Mouse (Mus musculus) embryo, embryonic 10.5 days (tissue): ENCODE results near the gene Moap1.

Source experiments
- DNase-seq: peaks from one replicate; pipeline ENCODE4 v3.0.0-alpha.2; 2015; ENCODE audit warnings: low spot score

Gene Moap1

DNA sequence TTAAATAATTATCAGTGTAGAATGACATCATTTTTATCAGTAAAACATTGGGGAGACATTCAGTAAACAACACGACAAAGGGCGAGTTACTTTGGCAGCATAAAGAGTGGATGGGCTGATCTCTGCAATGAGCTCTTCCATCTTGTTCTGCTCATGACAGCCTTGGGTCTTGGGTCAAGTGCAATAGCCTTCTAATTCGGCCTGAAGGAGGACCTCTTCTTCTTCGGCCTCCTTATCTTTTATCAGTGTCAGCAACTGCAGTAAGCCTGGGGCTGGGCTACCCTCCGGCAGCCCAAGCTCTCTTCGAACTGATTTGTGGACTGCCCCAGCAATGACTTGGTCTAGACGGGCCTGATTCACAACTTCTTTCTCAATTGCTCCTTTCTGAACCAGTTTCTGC is 1.4 kb downstream of the Moap1 start:
- DNase-seq: no peak

DNA sequence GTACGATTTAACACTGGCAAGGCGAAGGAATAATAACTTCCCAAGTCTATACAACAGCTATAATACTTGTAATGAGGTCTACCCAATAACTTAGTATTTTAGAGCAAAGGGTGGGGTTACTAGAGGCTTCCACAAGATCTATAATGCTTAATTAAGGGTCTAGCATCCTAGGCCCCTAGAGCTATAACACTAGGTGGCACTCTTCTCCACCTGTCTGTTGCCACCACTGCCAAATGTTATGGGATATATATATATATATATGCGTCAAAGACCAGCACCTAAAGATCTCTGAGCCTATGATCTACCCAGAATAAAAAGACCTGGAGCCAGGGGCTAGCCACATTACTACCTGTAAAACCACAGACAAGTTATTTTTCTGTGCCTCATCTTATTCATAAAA is 3.2 kb downstream of the Moap1 start:
- peak; percentile 44 for DNase-seq

DNA sequence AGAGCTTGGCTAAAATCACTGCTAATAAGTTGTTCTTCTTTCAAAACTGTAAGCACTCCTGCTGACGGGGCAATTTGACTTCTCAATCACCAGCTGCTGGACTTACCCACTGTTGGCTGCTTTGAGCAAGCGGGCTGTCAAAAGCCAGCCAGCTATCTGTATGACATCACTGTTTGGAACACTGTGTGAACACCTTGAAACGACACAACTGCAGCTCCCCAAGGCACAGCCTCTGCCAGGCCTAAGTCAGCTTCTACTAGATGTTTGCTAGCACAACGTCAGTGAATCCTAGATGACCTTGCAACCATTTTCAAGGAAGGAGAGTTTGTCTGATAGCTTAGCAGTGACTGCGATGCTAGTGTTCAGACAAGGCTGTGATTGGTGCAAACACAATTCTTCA is 4.4 kb downstream of the Moap1 start:
- DNase-seq: no peak

DNA sequence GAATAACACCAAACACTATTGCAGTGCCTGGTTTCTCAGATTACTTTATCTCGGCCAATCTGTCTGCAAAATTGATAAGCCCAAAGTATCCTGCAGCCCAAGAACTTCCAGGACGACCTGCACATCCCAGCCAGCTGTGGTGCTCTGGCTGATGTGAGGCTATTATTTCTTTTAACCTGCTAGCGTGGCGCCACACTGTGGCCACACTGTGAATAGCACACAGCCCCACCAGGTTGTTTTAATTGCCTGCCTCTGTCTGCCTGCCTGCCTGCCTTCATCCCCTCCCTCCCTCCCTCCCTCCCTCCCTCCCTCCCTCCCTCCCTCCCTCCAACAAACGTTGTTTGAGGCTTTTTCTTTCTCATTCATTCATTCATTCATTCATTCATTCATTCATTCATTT is 10.1 kb downstream of the Moap1 start:
- DNase-seq: peak; percentile 82

DNA sequence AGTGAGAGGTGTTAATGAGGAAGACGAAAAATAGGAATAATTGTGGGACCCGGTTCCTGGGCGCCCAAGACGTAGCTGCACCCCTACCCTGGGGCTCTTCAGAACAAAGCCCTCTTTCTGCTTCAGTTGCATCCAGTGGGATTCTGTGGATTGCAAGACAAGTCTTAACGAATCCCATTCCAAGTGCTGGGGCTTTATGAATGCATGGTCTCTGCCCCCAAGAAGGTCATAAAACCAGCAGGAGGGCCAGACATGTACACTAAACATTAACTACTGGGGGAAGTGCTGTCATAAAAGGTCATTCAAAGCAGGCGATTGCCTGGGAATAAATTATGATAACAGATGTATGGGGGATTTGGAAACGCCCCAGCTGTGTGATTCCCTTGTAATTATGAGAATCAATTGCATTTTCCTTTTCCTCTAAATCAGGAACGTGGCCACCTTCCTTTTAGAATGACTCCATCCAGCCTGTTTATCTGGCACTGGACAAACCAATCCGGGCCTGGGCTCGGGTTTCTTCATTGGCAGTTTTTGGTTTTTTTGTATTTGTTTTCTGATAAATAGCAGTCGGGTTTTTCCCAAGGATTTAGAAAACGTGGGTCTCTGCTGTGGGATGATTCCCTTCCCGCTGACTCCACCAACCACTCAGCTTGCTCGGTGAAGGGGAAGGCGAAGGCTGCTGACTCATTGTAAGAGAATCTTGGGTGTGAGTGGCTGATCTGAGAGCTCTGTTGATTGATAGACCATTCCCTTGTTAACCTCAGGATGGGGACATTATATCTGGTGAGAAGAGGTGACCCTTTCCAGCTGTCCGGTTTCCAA is 12.5 kb downstream of the Moap1 start:
- peak; percentile 69 for DNase-seq

DNA sequence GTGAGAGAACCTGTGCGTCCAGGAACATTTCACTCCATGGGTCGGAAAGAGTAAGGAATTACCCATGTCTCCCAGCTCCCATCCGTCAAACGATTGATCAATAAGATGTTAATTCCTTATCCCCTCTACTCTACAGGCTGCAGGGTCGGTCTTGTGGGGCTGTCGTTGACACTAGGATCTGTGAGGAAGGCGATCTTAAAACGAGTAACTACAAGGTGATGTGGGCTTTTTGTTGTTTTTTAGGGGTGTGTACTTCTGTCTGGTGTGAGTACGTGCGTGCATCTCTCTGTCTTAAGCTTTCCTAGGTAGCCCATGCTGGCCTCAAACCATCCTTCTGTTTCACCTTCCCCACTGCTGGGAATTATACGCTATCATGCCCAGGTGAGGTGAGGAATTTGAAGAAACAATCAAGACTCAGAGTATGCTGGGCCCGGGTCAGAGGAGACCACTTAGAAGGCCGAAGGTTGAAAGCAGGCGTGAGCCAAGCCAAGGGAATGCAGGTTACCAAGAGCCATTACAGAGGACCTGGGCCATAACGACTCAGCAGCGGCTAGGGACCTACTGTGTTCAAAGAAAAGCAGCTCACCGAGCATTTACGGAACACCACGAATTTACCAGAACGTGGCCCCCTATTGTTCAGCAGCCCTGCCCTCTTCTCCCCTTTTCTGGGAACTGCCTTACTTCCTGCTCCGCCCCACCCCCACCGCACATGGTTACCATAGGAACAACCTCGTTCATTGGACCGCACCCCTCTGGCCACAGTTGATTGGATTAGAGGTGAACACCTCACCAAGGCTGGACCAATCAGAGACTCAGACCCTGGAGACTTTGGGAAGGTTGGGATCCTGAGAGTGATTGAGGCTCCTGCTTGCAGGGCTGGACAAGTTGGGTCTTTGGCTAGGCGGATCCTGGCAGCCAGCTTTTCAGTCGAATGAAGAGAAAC is 13.3 kb downstream of the Moap1 start:
- peak; percentile 98 for DNase-seq

DNA sequence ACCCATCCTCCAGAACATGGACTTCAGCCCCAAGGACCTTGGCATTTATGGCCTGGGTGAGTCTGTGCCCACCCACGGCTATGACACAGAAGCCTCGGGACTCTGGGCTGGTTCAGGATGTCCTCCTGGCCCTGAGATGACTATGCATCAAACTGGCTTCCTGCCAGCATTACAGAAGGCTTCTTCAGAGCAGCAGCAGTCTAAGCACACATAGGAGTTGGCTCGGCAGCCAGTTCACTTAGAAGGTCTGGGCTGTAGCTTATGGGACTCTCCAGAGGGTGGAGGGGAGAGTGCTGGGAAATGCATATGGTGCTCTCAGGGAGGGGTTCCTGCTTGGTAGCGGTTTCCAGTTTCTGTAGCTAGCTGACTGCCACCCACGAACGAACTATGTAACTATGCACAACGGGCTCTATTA is 17.7 kb downstream of the Moap1 start:
- no peak for DNase-seq

DNA sequence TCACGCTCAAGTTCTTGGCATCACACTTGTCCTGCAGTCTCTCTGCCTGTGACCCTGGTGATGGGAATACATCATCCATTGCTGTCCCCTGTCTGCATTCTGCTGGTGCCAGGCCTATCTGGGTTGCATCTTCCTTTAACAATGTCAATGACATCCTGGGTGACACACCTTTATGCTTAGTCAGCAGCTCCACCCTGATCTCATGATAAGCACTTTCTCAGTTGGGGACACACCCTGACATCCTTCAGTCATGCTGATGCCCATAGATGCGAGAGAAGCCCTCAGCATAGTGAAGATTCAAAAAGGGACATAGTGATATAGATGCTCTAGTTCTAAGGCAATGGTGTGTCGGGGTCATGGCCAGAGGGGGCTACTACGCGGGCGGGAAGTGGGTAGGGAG is 18.3 kb downstream of the Moap1 start:
- DNase-seq: no peak

DNA sequence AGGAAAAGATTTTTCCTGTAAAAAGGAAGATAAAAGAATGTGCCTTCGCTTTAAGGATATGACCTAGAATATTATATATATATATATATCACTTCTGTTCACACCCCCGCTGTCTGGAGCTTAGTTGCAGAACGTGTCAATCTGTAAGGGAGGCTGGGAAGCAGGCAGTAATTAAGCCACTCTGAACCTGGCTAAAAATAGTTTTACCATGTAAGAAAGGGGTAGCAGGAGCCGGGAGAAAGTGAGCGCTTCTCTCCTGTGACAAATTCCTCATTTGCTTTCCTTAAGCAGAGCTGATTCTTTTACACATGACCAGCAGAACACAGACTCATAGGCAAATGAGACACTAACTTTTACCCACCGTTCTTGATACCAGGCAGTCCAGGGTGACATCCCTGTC is 19.6 kb downstream of the Moap1 start:
- DNase-seq: no peak

DNA sequence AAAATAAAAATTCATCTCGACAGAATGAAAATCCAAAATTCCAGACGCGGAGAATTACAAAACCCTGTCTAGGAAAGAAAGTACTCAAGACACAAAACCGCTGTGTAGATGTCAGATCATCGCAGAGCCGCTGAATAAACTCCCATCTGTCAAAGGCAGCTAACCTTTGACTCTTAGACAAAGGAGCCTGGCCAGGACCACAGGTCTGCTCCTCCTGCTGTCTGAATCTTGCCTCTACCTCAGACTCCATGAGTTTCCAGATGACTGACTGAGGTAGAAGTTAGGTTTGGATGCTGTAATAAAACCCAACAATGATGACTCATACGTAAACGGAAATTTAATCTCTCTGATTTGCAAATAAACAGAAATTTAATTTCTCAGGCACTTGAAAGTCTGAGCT is 20.5 kb downstream of the Moap1 start:
- peak; percentile 49 for DNase-seq

DNA sequence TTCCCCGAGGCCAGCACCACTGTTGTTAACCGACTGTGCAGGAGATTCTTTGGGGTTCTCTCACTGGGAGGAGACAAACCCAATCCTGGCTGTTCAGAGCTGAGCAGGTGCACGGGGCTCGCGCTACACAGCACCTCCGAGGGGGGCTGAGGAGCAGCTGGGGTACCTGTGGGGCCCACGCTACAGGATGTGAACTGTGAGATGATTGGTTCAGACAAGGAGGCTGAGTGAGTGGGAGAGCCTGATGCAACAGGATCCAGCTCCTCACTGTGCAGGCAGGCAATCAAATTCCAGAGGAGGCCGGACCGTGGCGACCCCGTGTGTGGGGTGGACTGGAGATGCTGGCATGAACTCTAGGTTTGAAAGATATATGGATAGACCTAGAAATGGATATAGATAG is 21.0 kb downstream of the Moap1 start:
- no peak for DNase-seq

DNA sequence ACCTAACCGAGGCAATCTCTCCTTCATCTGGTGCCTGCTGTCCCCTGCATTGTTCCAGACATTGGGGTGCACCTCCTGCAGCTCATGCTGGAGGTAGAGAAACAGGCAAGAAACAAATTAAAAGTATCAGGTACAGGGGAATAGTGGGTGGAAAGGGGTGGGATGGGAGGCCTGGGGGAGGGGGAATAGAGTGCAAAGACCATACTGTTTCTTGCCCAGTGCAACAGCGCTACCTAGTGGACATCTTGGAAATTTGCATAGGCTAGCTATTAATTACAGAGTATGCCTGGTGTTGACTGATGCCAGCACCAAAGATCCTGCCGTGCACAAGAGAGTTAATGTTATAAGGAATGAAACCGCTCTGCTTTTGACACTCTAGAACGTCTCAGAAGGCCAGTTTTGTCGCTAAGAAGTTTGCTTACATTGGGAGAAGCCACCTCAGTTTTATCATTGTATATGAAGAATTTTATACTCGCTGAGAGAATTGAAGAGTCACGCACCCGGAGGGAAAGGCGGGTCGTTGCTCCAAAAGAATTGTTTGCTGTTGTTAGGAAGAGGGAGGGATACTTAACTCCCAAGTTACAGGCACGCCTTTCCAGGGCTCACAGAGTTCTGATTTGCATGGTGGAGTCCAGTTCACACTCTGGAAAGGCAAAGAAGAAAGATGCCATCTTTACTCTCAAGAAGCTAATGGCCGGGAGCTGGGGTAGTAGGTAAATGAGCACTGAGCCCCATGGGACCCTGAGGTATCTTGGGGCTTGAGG is 23.7 kb downstream of the Moap1 start:
- DNase-seq: peak; percentile 85

DNA sequence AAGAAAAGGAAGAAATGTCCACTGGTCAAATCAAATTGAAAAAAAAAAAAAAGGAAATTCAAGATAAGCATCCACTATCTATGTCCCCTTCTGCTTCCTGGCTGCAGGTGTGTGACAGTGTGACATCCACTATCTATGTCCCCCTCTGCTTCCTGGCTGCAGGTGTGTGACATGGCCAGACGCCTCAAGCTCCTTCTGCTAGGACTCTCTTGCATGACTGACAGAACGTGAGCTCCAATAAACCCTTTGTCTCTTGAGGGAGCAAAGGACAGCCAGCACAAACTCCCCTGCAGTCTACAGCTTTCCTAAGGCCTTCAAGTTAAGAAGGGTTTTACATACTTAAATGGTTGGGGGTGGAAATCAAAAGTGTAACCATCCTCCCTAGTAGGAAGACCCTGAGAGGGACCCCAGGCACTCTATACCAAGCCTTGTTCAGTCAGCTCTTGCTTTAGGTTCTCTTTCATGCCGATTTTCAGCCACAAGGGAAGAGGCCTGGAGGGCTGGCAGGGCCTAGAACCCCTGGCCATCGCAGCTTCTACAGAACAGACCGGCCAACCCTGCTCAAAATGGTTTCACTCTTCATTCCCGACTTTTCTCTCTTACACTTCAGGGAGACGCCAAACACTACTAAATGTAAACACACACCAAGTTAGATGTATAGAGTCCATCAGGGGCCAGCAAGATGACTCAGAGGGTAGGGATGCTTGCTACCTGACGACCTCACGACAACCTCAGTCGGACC is 28.6 kb downstream of the Moap1 start:
- DNase-seq: no peak

DNA sequence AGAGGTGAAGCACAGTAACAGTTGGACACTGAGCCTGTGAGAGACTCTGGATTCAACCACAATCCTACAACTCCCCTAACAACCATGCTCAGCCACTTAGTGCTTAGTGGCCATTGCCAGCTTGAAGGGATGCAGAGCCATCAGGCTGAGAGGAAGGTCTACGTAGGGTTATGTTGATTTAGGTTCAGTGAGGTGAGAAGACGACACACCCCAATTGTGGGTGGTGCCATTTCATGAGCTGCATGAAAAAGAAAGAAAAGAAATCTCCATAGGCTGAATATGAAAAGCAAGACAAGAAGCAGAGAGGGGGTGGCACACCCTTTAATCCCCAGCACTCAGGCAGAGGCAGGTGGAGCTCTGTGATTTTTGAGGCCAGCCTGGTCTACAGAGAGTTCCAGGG is 29.3 kb downstream of the Moap1 start:
- DNase-seq: no peak

DNA sequence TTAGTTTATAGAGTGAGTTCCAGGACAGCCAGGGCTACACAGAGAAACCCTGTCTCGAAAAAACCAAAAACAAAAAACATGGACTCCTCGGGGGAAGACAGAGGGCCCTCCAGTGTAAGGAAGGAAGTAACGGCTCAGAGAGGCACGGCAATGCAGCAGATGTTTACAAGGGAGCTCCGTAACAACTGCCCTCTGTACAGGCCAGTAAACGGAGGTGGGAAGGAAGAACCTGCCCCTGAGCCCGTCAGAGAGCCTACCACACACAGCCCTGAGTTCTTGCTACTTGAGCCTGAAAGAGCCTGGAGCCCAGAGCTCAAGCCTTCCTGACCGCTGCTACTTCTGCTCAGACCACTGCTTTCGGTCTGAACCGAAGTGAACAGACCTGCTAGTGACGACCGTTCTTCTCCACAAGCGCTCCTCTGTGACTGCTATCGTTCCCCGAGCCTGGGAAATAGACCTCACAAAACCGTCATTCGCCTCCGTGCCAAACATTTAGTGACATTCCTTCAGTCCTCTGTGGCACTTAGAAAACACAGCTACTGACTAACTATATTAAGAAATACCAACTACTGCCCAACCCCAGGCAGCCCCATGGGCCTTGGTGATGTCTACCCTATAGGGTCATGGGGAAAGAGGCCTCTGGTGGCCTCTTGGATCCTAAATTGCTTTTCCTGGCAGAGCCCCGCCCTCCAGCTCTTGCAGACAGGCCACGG is 30.2 kb downstream of the Moap1 start:
- DNase-seq: no peak

DNA sequence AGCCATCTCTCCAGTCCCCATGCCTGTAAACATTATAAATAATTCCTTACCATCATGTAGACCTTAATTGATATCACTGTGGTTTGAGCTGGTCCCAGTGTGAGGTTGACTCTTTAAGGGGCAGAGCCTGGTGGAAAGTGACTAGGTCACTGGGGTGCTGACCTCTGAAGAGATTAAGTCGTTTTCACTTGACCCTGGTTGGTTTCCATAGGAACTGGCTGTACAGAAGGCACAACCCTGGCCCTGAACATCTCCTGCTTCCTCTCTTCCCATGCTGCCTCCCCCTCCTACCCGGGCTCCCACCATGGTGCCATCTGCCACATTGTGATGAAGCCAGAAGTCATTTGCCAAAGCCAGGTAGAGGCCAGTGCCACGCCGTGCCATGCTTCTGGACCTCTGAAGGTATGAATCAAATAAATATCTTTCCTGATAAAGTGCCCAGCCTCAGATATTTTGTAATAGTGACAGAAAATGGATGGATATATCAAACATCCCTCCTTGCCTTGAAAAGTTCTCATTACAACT is 32.5 kb downstream of the Moap1 start:
- peak; percentile 40 for DNase-seq

DNA sequence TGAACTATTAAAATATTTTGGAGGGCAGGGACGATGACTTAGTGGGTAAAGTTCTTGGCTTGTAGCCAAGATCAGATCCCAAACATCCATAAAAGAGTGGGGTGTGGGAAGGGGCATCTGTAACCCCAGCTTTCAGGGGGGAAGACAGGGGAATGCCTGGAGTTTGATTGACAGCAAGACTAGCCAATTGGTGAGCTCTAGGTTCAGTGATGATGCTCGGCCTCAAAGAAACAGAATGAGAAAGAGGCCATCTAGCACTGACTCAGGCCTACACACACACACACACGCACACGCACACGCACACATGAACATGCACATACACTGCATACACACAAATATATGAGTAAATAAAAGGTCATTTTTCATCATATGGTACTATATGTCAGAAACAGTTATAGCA is 33.6 kb downstream of the Moap1 start:
- no peak for DNase-seq

DNA sequence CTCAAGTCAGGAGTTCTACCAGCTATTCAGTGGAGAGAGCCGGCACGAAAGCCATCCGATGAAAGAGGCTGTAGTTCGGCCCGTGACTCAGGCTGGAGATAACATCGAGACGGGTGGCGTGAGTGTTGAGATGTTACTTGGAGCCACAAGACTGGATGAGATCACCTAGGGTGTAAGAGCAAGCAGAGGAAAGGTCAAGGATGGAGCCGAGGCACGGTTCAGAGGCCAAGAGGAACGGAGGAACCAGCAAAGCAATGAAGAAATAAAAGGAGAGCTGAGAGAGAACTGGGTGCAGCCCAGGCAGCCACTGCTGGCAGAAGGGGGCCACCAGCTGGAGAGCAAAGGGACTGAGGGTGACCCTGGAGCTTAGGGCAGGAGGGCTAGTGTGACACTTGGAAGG is 35.2 kb downstream of the Moap1 start:
- no peak for DNase-seq

DNA sequence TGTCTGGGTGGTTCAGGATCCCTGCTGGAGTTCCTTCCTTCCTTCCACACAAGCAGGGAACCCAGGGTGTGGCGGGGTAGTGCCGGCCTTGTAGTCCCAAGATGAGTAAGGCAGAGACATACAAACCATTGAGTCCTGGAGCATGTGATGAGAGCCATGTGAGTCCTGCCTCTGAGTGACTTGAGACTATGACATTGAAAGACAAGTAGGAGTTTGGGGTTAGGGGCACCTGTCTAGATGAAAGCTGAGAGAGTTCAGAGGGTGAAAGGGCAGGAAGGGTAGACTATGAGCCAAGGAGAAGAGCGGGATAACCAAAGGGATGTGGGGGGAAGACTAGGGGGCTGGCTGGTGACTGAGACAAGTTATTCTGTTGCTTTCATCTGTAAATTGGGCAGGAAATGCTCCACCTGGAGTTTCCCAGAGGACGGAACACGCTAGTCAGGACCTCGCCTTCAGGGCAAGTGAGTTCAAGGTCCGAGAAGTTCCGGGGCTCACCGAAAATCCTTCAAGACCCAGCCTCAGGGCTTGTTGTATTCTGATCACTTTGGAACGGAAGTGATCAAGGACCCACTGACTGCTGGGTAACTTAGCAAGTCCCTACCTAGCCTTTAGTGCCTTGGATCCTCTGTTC is 36.5 kb downstream of the Moap1 start:
- DNase-seq: no peak

DNA sequence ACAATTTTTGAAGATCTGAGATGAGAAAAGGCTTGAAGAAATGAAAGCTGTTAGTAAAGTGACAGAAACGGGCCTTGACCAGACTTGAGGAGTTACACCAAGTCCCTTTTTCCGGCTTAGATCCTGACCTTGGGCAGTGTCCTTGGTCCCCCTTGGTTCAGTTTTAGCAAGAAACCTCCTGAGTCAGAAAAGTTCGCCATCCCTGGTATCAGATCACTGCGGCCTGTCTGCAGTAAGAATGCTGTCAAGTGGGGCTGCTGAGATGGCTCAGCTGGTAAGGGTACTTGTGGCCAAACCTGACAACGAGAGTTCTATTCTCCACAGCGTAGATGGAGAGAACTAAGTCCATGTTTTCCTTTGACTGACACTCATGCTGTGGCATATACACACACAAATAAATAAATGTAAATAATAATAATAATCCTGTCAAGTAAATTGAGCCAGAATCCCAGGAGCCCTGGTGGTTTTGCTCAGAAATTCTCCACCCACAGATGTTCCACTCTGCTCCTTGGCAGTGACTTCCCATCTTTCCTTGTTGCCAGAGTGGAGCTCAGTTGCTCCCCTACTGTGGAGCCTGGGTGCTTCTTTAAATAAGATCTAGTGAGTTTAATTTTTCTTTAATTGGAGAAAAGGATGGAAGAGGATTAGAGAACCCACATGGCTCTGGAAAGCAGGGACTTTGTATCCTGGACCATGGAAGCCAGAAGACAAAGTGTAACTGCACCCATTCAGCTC is 37.4 kb downstream of the Moap1 start:
- no peak for DNase-seq
